Mouse (Mus musculus) forebrain, embryonic 16.5 days (tissue): ENCODE measurements around the gene Chchd3. TPM values are rescaled to one million over a fixed set of nuclear protein-coding genes. Genes with fewer than 3 reads are reported as not detected.
A peak's percentile ranks its signal among the peaks of the same experiment; 100 is the strongest.

ENCODE experiments used
- ATAC-seq: fragments of 200-750 bp; cut with Nextera tagmentation; 2 replicates; pipeline ENCODE4 v1.8.0; 2017; ENCODE audit warnings: mild to moderate bottlenecking, moderate library complexity
- H3K27ac ChIP-seq: fragments of 300-500 bp; sonication (generic); 2 replicates; pipeline ENCODE4 v1.5.1; 2014; ENCODE audit warnings: low read length, control low read depth
- H3K27me3 ChIP-seq: fragments of 300-500 bp; sonication (generic); replicated peaks from 2 replicates; pipeline ENCODE4 v1.6.1; 2014; ENCODE audit warnings: low read length; ENCODE audit not compliant: control insufficient read depth, insufficient read depth
- H3K36me3 ChIP-seq: fragments of 300-500 bp; sonication (generic); 2 replicates; pipeline ENCODE4 v1.6.1; 2014; ENCODE audit not compliant: control insufficient read depth, insufficient read depth
- H3K4me1 ChIP-seq: fragments of 300-500 bp; sonication (generic); replicated peaks from 2 replicates; pipeline ENCODE4 v1.6.1; 2014; ENCODE audit warnings: low read length; ENCODE audit not compliant: control insufficient read depth, insufficient read depth
- H3K4me2 ChIP-seq: fragments of 300-500 bp; sonication (generic); 2 replicates; pipeline ENCODE4 v1.6.1; 2014; ENCODE audit warnings: mild to moderate bottlenecking, low read length, control low read depth
- H3K4me3 ChIP-seq: fragments of 300-500 bp; sonication (generic); replicated peaks from 2 replicates; pipeline ENCODE4 v1.5.1; 2014; ENCODE audit warnings: mild to moderate bottlenecking, low read length, control low read depth
- H3K9ac ChIP-seq: fragments of 300-500 bp; sonication (generic); replicated peaks from 2 replicates; pipeline ENCODE4 v1.6.1; 2014; ENCODE audit warnings: low read depth, low read length, control low read depth
- H3K9me3 ChIP-seq: fragments of 300-500 bp; sonication (generic); 2 replicates; pipeline ENCODE4 v1.6.1; 2016; ENCODE audit warnings: low read length; ENCODE audit not compliant: control insufficient read depth
- WGBS: fragments of 180-500 bp; shearing (Covaris S2); extraction: QIAGEN DNeasy Blood & Tissue Kit; methylation state at CpG from one replicate; pipeline ENCODE4 v1.1.7; 2014; 5-methylcytosine and 5-hydroxymethylcytosine counted together
- polyA plus RNA-seq: library from polyadenylated mRNA; unstranded; fragments of >200 nt; fragmentation: Nextera tagmentation; extraction: Ambion mirVana; gene quantifications from 2 replicates; pipeline ENCODE4 v1.2.1, GENCODE M21; 2015

The Chchd3 gene
- polyA plus RNA-seq, 1 experiment from 2014 or later, result 121 TPM

DNA sequence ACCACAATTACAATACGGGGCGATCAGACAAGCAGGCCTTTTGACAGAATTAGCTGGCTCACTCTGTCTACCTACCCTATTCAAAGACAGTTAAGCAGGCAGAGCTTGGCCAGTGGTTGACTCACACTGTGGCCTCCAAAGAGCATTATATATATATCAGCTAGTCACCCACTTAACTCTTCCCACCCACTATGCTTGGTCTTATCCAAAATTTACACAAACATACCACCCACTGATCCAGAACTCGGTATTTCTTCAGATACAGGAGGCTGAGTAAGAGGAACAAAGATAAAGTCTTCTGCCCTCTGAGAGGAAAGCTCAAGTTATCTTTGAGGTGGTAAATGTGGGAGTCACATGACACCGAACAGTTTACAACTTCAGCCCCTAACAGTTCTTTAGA, 4.4 kb downstream of the Chchd3 start:
- H3K36me3 ChIP-seq, result peaks cover 3% of the 10 kb centered on the region; the same call in 1 of the 2 replicates
- no peak overlapping the region for H3K4me3 ChIP-seq
- no peak for ATAC-seq
- WGBS, result 90% methylated on average over 4 of the region's 4 CpGs
- no peaks in the 10 kb centered on the region for H3K9me3 ChIP-seq
- H3K27ac ChIP-seq, result no peak overlapping the region
- H3K27me3 ChIP-seq, result no peaks in the 10 kb centered on the region
- H3K4me2 ChIP-seq, result no peak overlapping the region
- H3K4me1 ChIP-seq, result peaks cover 4% of the 10 kb centered on the region
- H3K9ac ChIP-seq, result no peak overlapping the region

DNA sequence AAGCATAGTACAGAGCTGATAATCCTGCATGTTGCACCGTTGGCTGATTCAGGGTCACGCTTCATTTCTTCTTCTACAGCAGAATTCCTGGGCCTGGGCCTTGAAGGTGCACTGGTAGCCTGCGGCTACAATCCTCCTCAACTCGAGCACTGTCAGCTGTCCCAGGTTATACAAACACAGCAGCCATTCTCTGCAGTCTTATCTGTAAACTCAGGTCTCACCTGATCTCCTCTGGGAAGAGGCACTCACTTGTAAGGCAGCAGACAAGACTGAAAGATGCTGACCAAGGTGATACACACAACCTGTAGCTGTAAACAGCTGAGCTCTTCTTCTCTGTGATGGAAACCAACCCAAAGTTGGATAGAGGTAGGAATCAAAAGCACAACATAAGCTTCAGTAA, 5.1 kb downstream of the Chchd3 start:
- no peak overlapping the region for H3K4me2 ChIP-seq
- WGBS, result 95% methylated on average over 4 of the region's 4 CpGs

DNA sequence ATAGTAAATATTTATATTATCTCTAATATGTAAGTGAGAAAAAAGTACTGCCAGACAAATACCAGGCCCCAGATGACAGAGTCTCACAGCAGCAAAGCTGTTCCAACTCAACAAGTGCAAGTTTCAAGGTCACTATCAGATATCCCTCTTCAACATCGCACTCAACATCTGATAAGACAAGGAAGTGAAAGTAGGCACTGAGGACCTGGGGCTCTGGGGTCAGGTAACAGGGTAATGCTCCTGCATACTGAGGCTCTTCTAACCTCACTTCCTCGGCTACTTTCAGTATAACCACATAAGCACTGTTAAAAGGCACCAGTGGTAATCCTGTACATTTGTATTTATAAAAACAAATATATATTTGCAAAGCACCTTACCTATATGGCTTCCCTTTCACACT, 8.4 kb downstream of the Chchd3 start:
- Histone ChIP-seq H3K9me3 (no peaks in the 10 kb centered on the region), H3K4me2 (no peak overlapping the region), H3K36me3 (peaks cover 11% of the 10 kb centered on the region), H3K9ac (no peak overlapping the region), H3K4me1 (peaks cover 8% of the 10 kb centered on the region), H3K27ac (no peak overlapping the region), H3K4me3 (no peak overlapping the region), H3K27me3 (no peaks in the 10 kb centered on the region)
- ATAC-seq, result no peak
- WGBS, result 93% methylated on average over 2 of the region's 2 CpGs

More for the DNA sequence above, 5.1 kb downstream of the Chchd3 start:
- no peaks in the 10 kb centered on the region for H3K9me3 ChIP-seq
- no peaks in the 10 kb centered on the region for H3K27me3 ChIP-seq
- peaks cover 11% of the 10 kb centered on the region for H3K4me1 ChIP-seq
- no peak overlapping the region for H3K4me3 ChIP-seq
- no peak overlapping the region for H3K9ac ChIP-seq
- ATAC-seq, result no peak
- no peak overlapping the region for H3K27ac ChIP-seq
- H3K36me3 ChIP-seq, result peaks cover 3% of the 10 kb centered on the region; the same call in 1 of the 2 replicates

DNA sequence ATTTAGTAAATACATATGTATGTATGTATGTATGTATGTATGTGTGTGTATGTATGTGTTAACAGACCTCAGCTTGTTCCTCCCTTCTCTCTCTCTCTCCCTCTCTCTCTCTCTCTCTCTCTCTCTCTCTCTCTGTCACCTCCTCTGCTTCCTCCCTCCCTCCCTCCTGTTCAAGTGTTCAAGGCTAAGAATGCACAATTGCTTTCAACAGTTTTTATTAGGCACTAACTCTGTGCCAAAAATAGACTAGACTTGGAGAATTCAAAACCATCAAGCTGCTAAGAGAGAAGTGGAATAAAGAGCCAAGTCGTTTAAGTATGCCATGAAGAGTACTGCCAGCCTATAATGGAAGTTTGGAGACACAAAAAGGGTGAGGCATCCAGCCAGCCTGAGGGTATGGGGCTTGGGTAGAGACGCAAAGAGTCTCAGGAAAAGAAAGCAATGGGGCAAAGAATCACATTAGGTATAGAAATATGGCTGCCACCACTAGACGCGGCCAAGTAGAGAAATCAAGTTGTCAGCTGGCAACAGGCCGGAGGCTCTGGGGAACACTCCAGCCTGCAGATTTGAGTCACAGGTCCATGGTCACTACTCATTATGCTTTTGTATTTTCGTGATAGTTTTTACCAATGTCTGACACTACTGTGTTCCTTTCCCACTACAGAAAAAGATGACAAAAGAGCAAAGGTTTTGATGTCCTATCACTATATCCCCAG, 10.2 kb downstream of the Chchd3 start:
- WGBS, result 57% methylated on average over 6 of the region's 6 CpGs
- H3K4me2 ChIP-seq, result no peak overlapping the region
- H3K9me3 ChIP-seq, result no peaks in the 10 kb centered on the region
- 0 out of 2 replicates have a peak, but pooled peaks have one; percentile 18 for ATAC-seq
- H3K4me3 ChIP-seq, result no peak overlapping the region
- no peak overlapping the region for H3K9ac ChIP-seq
- H3K27ac ChIP-seq, result no peak overlapping the region
- peaks cover 11% of the 10 kb centered on the region for H3K36me3 ChIP-seq
- H3K4me1 ChIP-seq, result peaks cover 8% of the 10 kb centered on the region
- no peaks in the 10 kb centered on the region for H3K27me3 ChIP-seq

DNA sequence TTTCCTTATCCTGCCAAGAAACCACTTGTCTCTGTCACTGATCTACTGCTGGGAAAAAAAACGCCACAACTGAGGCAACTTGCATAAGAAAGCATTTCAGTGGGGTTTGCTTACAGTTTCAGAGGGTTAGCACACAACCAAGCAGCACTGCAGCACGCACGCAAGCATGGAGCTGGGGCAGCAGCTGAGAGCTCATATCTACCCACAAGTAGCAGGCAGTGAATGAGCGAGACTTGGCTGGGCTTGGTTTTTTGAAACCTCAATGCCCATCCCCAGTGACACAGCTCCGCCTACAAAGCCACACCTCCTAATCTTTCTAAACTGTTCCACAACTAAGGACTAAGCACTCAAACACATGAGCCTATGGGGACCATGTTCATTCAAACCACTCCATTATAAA, 16.6 kb downstream of the Chchd3 start:
- Histone ChIP-seq H3K9ac (no peak overlapping the region), H3K4me3 (no peak overlapping the region), H3K36me3 (peaks cover 8% of the 10 kb centered on the region), H3K27me3 (no peaks in the 10 kb centered on the region), H3K4me1 (no peaks in the 10 kb centered on the region), H3K27ac (no peak overlapping the region), H3K4me2 (no peak overlapping the region), H3K9me3 (peaks cover 7% of the 10 kb centered on the region)
- no peak for ATAC-seq
- WGBS, result 93% methylated on average over 5 of the region's 5 CpGs

DNA sequence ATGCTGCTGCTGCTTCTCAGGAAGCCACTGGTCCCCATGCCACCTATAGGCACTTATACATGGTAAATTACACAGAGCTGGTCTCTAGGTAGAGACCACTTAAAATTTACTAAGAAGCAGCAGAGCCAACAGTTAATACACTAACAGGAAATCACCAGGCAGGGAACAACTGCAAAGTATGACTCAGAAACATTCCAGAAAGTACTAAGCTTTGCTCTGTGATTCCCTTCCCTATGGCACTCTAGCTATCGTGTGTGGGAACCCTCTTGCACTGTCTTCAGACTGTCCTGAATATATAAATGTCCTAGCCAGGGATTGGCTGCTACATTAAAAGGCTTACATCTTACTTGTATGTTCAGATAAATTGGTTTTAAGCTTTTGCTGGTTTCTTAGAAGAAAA, 17.2 kb downstream of the Chchd3 start:
- 89% methylated on average over 1 of the region's 1 CpGs for WGBS
- no peak overlapping the region for H3K4me3 ChIP-seq
- no peak for ATAC-seq

DNA sequence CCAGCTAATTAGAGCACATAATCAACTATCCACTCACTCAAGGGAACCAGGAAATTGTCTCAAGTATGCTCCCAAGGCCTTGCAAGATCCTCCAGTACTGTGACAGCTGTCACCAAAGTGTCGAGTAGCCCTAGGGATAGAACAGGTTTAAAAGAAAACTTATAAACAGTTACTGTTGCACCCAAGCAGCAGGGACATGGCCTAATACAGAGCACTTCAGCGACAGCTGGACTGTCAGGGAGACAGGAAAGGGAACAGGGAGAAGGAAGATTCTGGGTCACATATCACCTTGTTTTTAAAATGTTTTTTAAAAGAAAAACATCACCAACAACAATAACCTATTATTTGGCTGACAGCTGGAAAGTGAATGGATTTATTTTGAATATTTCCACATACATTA, 18.1 kb downstream of the Chchd3 start:
- Histone ChIP-seq H3K27ac (no peak overlapping the region), H3K9me3 (peaks cover 7% of the 10 kb centered on the region), H3K36me3 (peaks cover 2% of the 10 kb centered on the region), H3K4me3 (no peak overlapping the region), H3K4me1 (0 out of 2 replicates have a peak, but pooled peaks cover 2% of the 10 kb centered on the region), H3K9ac (no peak overlapping the region), H3K27me3 (no peaks in the 10 kb centered on the region), H3K4me2 (no peak overlapping the region)
- ATAC-seq, result no peak
- 97% methylated on average over 2 of the region's 2 CpGs for WGBS

More for the DNA sequence above, 17.2 kb downstream of the Chchd3 start:
- H3K9ac ChIP-seq, result no peak overlapping the region
- H3K4me2 ChIP-seq, result no peak overlapping the region
- no peaks in the 10 kb centered on the region for H3K4me1 ChIP-seq
- peaks cover 7% of the 10 kb centered on the region for H3K9me3 ChIP-seq
- no peak overlapping the region for H3K27ac ChIP-seq
- H3K36me3 ChIP-seq, result peaks cover 2% of the 10 kb centered on the region
- H3K27me3 ChIP-seq, result no peaks in the 10 kb centered on the region

DNA sequence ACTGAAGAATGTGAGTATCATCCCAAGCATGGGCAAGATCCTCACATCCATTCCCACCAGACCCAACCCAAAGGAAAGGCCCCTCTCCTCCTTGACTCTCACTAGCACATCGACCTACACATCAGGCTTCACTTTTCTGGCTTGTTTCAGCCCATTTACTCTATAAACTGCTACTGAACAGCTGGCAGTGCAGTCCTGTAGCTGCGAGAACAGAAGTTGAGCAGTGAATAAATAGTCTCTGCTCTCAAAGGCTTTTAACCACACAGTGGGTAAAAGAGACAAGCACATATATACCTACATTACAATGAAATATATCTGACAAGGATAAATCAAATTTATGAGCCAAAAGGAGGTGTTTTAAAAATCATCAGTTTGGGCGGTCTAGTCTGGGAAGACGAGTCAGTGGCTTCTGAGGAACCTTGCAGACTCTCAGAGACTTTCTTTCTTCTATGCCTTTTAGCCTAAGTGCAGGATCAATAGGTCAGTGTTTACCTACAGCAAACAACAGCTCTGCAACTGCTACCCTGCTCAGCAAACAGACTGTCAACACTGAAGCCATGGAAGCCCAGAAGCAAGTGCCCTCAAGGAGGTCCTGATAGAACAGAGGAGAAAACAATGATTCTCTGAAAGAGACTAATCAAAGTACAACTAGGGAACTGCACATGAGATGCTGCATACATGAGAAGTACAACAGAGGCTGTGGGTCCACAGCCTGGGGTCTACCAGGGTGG, 19.5 kb downstream of the Chchd3 start:
- Histone ChIP-seq H3K4me3 (no peak overlapping the region), H3K9ac (no peak overlapping the region), H3K36me3 (peaks cover 2% of the 10 kb centered on the region), H3K9me3 (peaks cover 7% of the 10 kb centered on the region), H3K4me1 (0 out of 2 replicates have a peak, but pooled peaks cover 4% of the 10 kb centered on the region), H3K27me3 (no peaks in the 10 kb centered on the region), H3K27ac (no peak overlapping the region), H3K4me2 (no peak overlapping the region)
- WGBS, result 99% methylated on average over 4 of the region's 4 CpGs
- no peak for ATAC-seq

DNA sequence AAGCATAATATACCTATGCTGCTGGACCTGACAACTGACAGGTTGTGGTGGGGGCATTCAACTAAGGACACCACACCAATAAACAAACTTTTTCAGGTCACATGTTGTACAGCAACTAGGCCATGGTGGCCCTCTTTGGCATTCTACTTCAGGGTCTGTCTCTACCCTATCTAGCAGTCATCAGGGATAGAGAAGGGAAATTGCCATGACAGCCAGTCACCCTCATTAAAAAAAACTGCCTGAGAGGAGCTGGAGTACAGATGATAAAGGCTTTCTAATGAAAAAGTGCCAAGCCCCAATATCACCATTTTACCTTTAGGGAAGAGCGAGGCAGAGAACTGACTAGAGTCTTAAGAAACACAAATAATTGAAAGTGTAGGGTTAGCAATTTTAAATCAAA, 27.5 kb downstream of the Chchd3 start:
- H3K4me1 ChIP-seq, result 0 out of 2 replicates have a peak, but pooled peaks cover 4% of the 10 kb centered on the region
- no peak overlapping the region for H3K4me3 ChIP-seq
- ATAC-seq, result no peak
- no peak overlapping the region for H3K4me2 ChIP-seq
- no peaks in the 10 kb centered on the region for H3K27me3 ChIP-seq
- 97% methylated on average over 1 of the region's 1 CpGs for WGBS
- H3K9me3 ChIP-seq, result no peaks in the 10 kb centered on the region
- H3K27ac ChIP-seq, result no peak overlapping the region
- H3K36me3 ChIP-seq, result no peaks in the 10 kb centered on the region; the same call in 1 of the 2 replicates
- H3K9ac ChIP-seq, result no peak overlapping the region
